26 mouse cellular contexts compared by ENCODE assay signal in genomic region chr1:71876712-71877401, GRCm38 (mm10).
DNase-seq lines count a peak whose midpoint lies in the region; ATAC-seq and TF ChIP-seq lines count a peak whose summit lies in the region.
"Had no signal": no experiment of that assay in that cellular context is flagged by ENCODE, and none has a peak within 500 bp of the region (broad histone marks: within the 10 kb centered on the region; RNA-seq: fewer than 3 reads in every experiment).

No protein-coding gene starts in this region.

- ATAC-seq in midbrain, embryonic 16.5 days, result peak; percentile 54; the same call in 1 of the 2 replicates
- ATAC-seq in midbrain, postnatal 0 days (ENCODE audit: low FRiP score), result no peak
- no peak for ATAC-seq in embryonic facial prominence, embryonic 15.5 days (ENCODE audit: insufficient number of reproducible peaks, low FRiP score, low TSS enrichment, low read depth)
- ATAC-seq in limb, embryonic 13.5 days (ENCODE audit: low FRiP score, low read depth), result peak; percentile 48; the same call in 1 of the 2 replicates
- no peak for ATAC-seq in intestine, embryonic 15.5 days
- ATAC-seq: forebrain, embryonic 13.5 days; intestine, postnatal 0 days; liver, postnatal 0 days had no signal

- no peaks in the 10 kb centered on the region for H3K27me3 ChIP-seq in midbrain, embryonic 16.5 days (ENCODE audit: control insufficient read depth, insufficient read depth, low read depth, low read length)
- H3K27me3 ChIP-seq in midbrain, postnatal 0 days (ENCODE audit: insufficient read depth, low read length), result no peaks in the 10 kb centered on the region
- H3K27me3 ChIP-seq in embryonic facial prominence, embryonic 15.5 days, result no peaks in the 10 kb centered on the region
- no peaks in the 10 kb centered on the region for H3K27me3 ChIP-seq in limb, embryonic 13.5 days
- no peaks in the 10 kb centered on the region for H3K27me3 ChIP-seq in intestine, embryonic 15.5 days (replicated peaks)
- H3K27me3 ChIP-seq: forebrain, embryonic 13.5 days; hindbrain, embryonic 13.5 days; midbrain, embryonic 12.5 days had no signal

- no peak overlapping the region; the same call in 1 of the 2 replicates for H3K27ac ChIP-seq in midbrain, embryonic 16.5 days (ENCODE audit: low read length)
- no peak overlapping the region for H3K27ac ChIP-seq in midbrain, postnatal 0 days (ENCODE audit: low read depth, low read length)
- H3K27ac ChIP-seq in embryonic facial prominence, embryonic 15.5 days (replicated peaks), result peak overlapping the region; percentile 29; the same call in 1 of the 2 replicates
- peak overlapping the region; percentile 48; the same call in 1 of the 2 replicates for H3K27ac ChIP-seq in limb, embryonic 13.5 days
- no peak overlapping the region for H3K27ac ChIP-seq in intestine, embryonic 15.5 days
- H3K27ac ChIP-seq: forebrain, embryonic 13.5 days; heart, embryonic 10.5 days; hindbrain, embryonic 13.5 days; midbrain, embryonic 12.5 days had no signal

- 70% methylated on average over 9 of the region's 9 CpGs for WGBS in midbrain, embryonic 16.5 days
- 70% methylated on average over 9 of the region's 9 CpGs for WGBS in midbrain, postnatal 0 days
- WGBS in embryonic facial prominence, embryonic 15.5 days, result 40% methylated on average over 9 of the region's 9 CpGs
- 31% methylated on average over 9 of the region's 9 CpGs for WGBS in limb, embryonic 13.5 days
- WGBS in intestine, embryonic 15.5 days, result 83% methylated on average over 9 of the region's 9 CpGs

- TF ChIP-seq CTCF in midbrain, postnatal 0 days (IDR thresholded peaks at IDR 0.05), result no peak

- no peaks in the 10 kb centered on the region for H3K36me3 ChIP-seq in midbrain, embryonic 16.5 days (ENCODE audit: control insufficient read depth, insufficient read depth, low read length)
- no peaks in the 10 kb centered on the region for H3K36me3 ChIP-seq in midbrain, postnatal 0 days (ENCODE audit: insufficient read depth, low read length)
- no peaks in the 10 kb centered on the region for H3K36me3 ChIP-seq in embryonic facial prominence, embryonic 15.5 days
- H3K36me3 ChIP-seq in limb, embryonic 13.5 days, result no peaks in the 10 kb centered on the region
- no peaks in the 10 kb centered on the region for H3K36me3 ChIP-seq in intestine, embryonic 15.5 days
- H3K36me3 ChIP-seq: heart, embryonic 10.5 days; hindbrain, embryonic 13.5 days; midbrain, embryonic 12.5 days had no signal

- no peak overlapping the region for H3K9ac ChIP-seq in midbrain, embryonic 16.5 days (ENCODE audit: low read depth, low read length)
- H3K9ac ChIP-seq in midbrain, postnatal 0 days (replicated peaks; ENCODE audit: low read length, poor library complexity, severe bottlenecking), result no peak overlapping the region
- H3K9ac ChIP-seq in embryonic facial prominence, embryonic 15.5 days, result no peak overlapping the region
- no peak overlapping the region for H3K9ac ChIP-seq in limb, embryonic 13.5 days
- H3K9ac ChIP-seq in intestine, embryonic 15.5 days, result no peak overlapping the region
- H3K9ac ChIP-seq: forebrain, embryonic 13.5 days; hindbrain, embryonic 13.5 days; liver, postnatal 0 days; midbrain, embryonic 12.5 days had no signal

- H3K9me3 ChIP-seq in midbrain, embryonic 16.5 days (replicated peaks; ENCODE audit: control insufficient read depth, low read length, poor library complexity, severe bottlenecking), result no peaks in the 10 kb centered on the region
- no peaks in the 10 kb centered on the region for H3K9me3 ChIP-seq in midbrain, postnatal 0 days (ENCODE audit: low read length)
- no peaks in the 10 kb centered on the region for H3K9me3 ChIP-seq in embryonic facial prominence, embryonic 15.5 days (replicated peaks)
- H3K9me3 ChIP-seq in limb, embryonic 13.5 days, result no peaks in the 10 kb centered on the region
- H3K9me3 ChIP-seq in intestine, embryonic 15.5 days, result no peaks in the 10 kb centered on the region
- H3K9me3 ChIP-seq: forebrain, embryonic 13.5 days; heart, embryonic 10.5 days; hindbrain, embryonic 13.5 days; midbrain, embryonic 12.5 days had no signal

- no peak overlapping the region for H3K4me2 ChIP-seq in midbrain, embryonic 16.5 days (ENCODE audit: low read length)
- no peak overlapping the region for H3K4me2 ChIP-seq in midbrain, postnatal 0 days (ENCODE audit: low read depth, low read length, poor library complexity, severe bottlenecking)
- H3K4me2 ChIP-seq in embryonic facial prominence, embryonic 15.5 days (replicated peaks), result 0 out of 2 replicates have a peak overlapping the region, but pooled peaks have one; percentile 4
- peak overlapping the region; percentile 42 for H3K4me2 ChIP-seq in limb, embryonic 13.5 days (replicated peaks)
- H3K4me2 ChIP-seq in intestine, embryonic 15.5 days (replicated peaks), result no peak overlapping the region
- H3K4me2 ChIP-seq: forebrain, embryonic 13.5 days; hindbrain, embryonic 13.5 days; midbrain, embryonic 12.5 days had no signal

- no peak for DNase-seq in midbrain, postnatal 0 days (ENCODE audit: low spot score)
- no peak for DNase-seq in heart, postnatal 10 days
- DNase-seq in right cerebral cortex, postnatal 25 days, result no peak
- DNase-seq: adrenal gland, postnatal 25 days; cerebellum, adult 11-12 months; cerebellum, adult 9-11 months; gastrocnemius, postnatal 25 days; heart, adult 11 months; heart, postnatal 4 days; kidney, adult 9 months; kidney, postnatal 10 days; liver, postnatal 0 days; lung, postnatal 36 days; right cerebral cortex, adult 18-20 months; right cerebral cortex, postnatal 4 days; thymus, adult 2 months; thymus, postnatal 36 days had no signal

- no peak overlapping the region for H3K4me3 ChIP-seq in midbrain, embryonic 16.5 days (ENCODE audit: low read depth, low read length)
- no peak overlapping the region for H3K4me3 ChIP-seq in midbrain, postnatal 0 days (ENCODE audit: low read depth, low read length)
- H3K4me3 ChIP-seq in embryonic facial prominence, embryonic 15.5 days (replicated peaks), result no peak overlapping the region
- H3K4me3 ChIP-seq in limb, embryonic 13.5 days, result 0 out of 2 replicates have a peak overlapping the region, but pooled peaks have one; percentile 9
- H3K4me3 ChIP-seq in intestine, embryonic 15.5 days (replicated peaks), result no peak overlapping the region
- H3K4me3 ChIP-seq: forebrain, embryonic 13.5 days; heart, embryonic 10.5 days; hindbrain, embryonic 13.5 days; midbrain, embryonic 12.5 days had no signal

- H3K4me1 ChIP-seq in midbrain, embryonic 16.5 days (ENCODE audit: control insufficient read depth, insufficient read depth, low read length), result no peaks in the 10 kb centered on the region
- no peaks in the 10 kb centered on the region for H3K4me1 ChIP-seq in midbrain, postnatal 0 days (ENCODE audit: insufficient read depth, low read length)
- H3K4me1 ChIP-seq in embryonic facial prominence, embryonic 15.5 days, result peaks cover 22% of the 10 kb centered on the region
- peaks cover 27% of the 10 kb centered on the region for H3K4me1 ChIP-seq in limb, embryonic 13.5 days
- H3K4me1 ChIP-seq in intestine, embryonic 15.5 days (replicated peaks), result no peaks in the 10 kb centered on the region
- H3K4me1 ChIP-seq: heart, embryonic 10.5 days; hindbrain, embryonic 13.5 days; midbrain, embryonic 12.5 days had no signal

- intact Hi-C loops in heart, postnatal 10 days (cut with DNase I), result no loop called here

Comparison
In these comparisons a context has a peak if more than half of its experiments do, and no peak if none do; other contexts are left out.
1. ATAC-seq: peak in midbrain, embryonic 16.5 days (single experiment) and limb, embryonic 13.5 days (single experiment); none in midbrain, postnatal 0 days (single experiment), embryonic facial prominence, embryonic 15.5 days (single experiment) and intestine, embryonic 15.5 days (single experiment).
2. H3K27ac ChIP-seq: peak in embryonic facial prominence, embryonic 15.5 days (single experiment) and limb, embryonic 13.5 days (single experiment); none in midbrain, embryonic 16.5 days (single experiment), midbrain, postnatal 0 days (single experiment) and intestine, embryonic 15.5 days (single experiment).
3. H3K4me2 ChIP-seq: peak in embryonic facial prominence, embryonic 15.5 days (single experiment) and limb, embryonic 13.5 days (single experiment); none in midbrain, embryonic 16.5 days (single experiment), midbrain, postnatal 0 days (single experiment) and intestine, embryonic 15.5 days (single experiment).